Mouse (Mus musculus) embryonic fibroblast, embryonic 13.5 days (primary cell): ENCODE data around the gene Col9a2.

Source experiments
- CTCF ChIP-seq: IDR thresholded peaks from 2 replicates; pipeline ENCODE4 v1.5.1; 2011; ENCODE audit warnings: mild to moderate bottlenecking, control low read depth, low read length, moderate library complexity, borderline replicate concordance; ENCODE audit not compliant: insufficient read depth
- POLR2A ChIP-seq: IDR thresholded peaks from 2 replicates; pipeline ENCODE4 v1.6.1; 2011; ENCODE audit warnings: low read depth, mild to moderate bottlenecking, control low read depth, low read length, moderate library complexity

GRCm38 (mm10) chr4:121002400-121003171 lies 36.6 kb upstream of the Col9a2 start:
- TF ChIP-seq CTCF (no peak), POLR2A (no peak)
